Mouse (Mus musculus) embryonic fibroblast, embryonic 13.5 days (primary cell): ENCODE data around the gene Slc9a2.

Experiments
- CTCF ChIP-seq: IDR thresholded peaks from 2 replicates; pipeline ENCODE4 v1.5.1; 2011; ENCODE audit warnings: mild to moderate bottlenecking, control low read depth, low read length, moderate library complexity, borderline replicate concordance; ENCODE audit not compliant: insufficient read depth
- POLR2A ChIP-seq: IDR thresholded peaks from 2 replicates; pipeline ENCODE4 v1.6.1; 2011; ENCODE audit warnings: low read depth, mild to moderate bottlenecking, control low read depth, low read length, moderate library complexity

GRCm38 (mm10) chr1:40815071-40815845 lies 134.9 kb downstream of the Slc9a2 start:
- TF ChIP-seq POLR2A: no peak
- no peak for TF ChIP-seq CTCF
